Mouse (Mus musculus) olfactory bulb, adult 2 months (tissue): ENCODE results near the gene Pts. TPM values are rescaled to one million over a fixed set of nuclear protein-coding genes. Genes with fewer than 3 reads are reported as not detected.
A peak's percentile ranks its signal among the peaks of the same experiment; 100 is the strongest.

Experiments
- H3K27ac ChIP-seq: fragments of 200-500 bp; 2 replicates; pipeline ENCODE4 v1.5.1; 2012; ENCODE audit warnings: low read depth, low read length; ENCODE audit not compliant: insufficient read depth
- H3K4me1 ChIP-seq: fragments of 200-500 bp; 2 replicates; pipeline ENCODE4 v1.6.1; 2012; ENCODE audit warnings: low read length; ENCODE audit not compliant: control insufficient read depth, insufficient read depth
- H3K4me3 ChIP-seq: fragments of 200-500 bp; 2 replicates; pipeline ENCODE4 v1.5.1; 2012; ENCODE audit warnings: mild to moderate bottlenecking, low read depth, low read length, moderate library complexity; ENCODE audit not compliant: insufficient read depth
- CTCF ChIP-seq: fragments of 200-500 bp; IDR thresholded peaks from 2 replicates; pipeline ENCODE4 v1.5.1; 2012; ENCODE audit warnings: low read depth, mild to moderate bottlenecking, low read length, moderate library complexity; ENCODE audit not compliant: insufficient read depth
- POLR2A ChIP-seq: fragments of 200-500 bp; IDR thresholded peaks from 2 replicates; pipeline ENCODE4 v1.6.1; 2012; ENCODE audit warnings: mild to moderate bottlenecking, low read depth, low read length, moderate library complexity; ENCODE audit not compliant: insufficient read depth
- WGBS: fragments of 180-500 bp; shearing (Covaris S2); methylation state at CpG from one replicate; pipeline ENCODE4 v1.1.7; 2018; 5-methylcytosine and 5-hydroxymethylcytosine counted together
- polyA plus RNA-seq: library from polyadenylated mRNA; stranded (reverse); fragments of >200 nt; gene quantifications from 2 replicates; pipeline ENCODE4 v1.2.4, GENCODE M21; 2012; ENCODE audit warnings: low replicate concordance; ENCODE audit not compliant: missing spikeins, insufficient read depth, insufficient read length

Gene Pts
- polyA plus RNA-seq, 1 experiment, result not detected

DNA sequence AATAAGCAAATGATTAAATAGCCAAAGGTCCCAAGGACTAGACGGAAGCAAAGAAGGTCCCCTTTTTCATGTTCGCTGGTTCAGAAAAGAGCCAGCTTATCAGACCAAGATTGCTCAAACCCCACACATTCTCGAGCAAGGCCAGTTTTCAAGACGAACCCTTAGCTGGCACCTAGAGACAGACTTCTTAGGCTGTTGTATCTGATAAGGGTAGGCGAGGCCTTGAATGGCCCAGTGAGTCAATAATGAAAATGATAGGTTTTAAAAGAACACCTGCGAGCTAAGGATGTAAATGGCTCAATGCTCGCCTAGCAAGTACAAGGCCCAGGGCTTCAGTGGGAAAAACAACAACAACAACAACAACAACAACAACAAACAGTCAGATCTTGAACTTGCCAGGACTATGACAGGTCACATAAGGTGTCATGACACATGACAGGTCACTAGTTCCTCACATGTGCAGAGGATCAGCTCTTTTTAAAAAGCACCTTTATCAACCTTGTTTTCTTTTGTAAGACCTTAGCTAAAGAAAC lies 8.1 kb upstream of the Pts start:
- no peak overlapping the region for H3K27ac ChIP-seq
- H3K4me3 ChIP-seq, result no peak overlapping the region
- TF ChIP-seq CTCF, result no peak
- peaks cover 3% of the 10 kb centered on the region; the same call in 1 of the 2 replicates for H3K4me1 ChIP-seq
- WGBS, result 89% methylated on average over 7 of the region's 7 CpGs

DNA sequence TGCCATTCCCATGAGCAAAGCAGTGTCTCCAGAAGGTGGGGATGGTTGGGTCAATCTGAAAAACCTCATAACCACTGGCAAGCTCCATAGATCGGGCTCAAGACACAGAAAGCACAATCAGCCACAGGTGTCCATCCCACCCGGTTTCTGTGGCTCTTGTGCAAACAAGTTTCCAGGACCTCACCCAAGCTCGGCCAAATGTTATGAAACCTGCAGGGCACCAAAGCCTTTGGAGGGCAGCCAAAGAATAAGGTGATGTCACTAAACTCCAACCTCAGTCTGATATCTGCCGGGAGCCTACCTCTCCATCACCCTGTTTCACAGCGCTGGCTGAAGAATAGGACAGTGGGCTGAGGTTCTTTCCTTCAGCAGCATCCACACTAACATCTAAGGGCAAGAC lies 7.4 kb upstream of the Pts start:
- Histone ChIP-seq H3K4me1 (peaks cover 3% of the 10 kb centered on the region; the same call in 1 of the 2 replicates), H3K4me3 (no peak overlapping the region), H3K27ac (no peak overlapping the region)
- 86% methylated on average over 5 of the region's 5 CpGs for WGBS
- no peak for TF ChIP-seq CTCF
- TF ChIP-seq POLR2A, result no peak

DNA sequence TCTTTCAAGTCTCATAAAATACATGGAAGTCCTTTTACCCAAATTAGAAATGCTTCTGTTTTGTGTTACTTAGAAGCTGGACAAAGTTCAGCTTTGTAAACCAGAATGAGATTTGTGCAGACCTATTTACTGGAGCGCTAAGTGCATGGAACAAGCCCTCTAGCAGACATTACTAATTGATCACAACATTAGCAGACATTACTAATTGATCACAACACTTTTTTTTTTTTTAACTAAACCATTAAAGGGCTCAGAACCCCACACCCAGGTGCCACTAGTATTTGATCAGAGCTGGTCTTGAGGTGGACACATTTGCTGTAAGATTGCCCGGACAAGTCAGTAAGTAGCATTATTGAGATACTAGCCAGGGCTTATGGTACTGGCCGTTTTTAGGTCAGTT lies 5.3 kb upstream of the Pts start:
- Histone ChIP-seq H3K4me1 (peaks cover 3% of the 10 kb centered on the region; the same call in 1 of the 2 replicates), H3K4me3 (no peak overlapping the region), H3K27ac (no peak overlapping the region)
- WGBS, result 65% methylated on average over 3 of the region's 3 CpGs
- TF ChIP-seq CTCF, result no peak
- TF ChIP-seq POLR2A, result no peak

DNA sequence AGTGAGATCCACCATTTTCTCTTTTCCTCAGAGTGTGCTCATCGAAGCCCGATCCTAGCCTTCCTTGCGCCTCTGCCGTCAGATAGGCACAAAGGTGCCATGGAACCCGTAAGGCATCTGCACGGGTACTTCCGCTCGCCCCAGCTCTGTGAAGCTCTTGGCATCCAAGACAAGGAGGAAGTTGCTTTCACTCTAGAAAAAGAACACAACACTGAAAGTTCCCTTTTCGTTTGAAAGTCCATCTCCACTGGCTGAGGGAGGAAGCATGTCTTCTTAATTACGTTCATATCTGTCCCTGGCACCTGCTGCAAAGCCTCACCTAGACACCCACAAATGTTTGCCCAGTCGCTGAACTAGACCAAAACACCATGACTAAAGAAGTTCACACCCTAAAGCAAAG lies 4.8 kb upstream of the Pts start:
- Histone ChIP-seq H3K27ac (no peak overlapping the region), H3K4me1 (peaks cover 3% of the 10 kb centered on the region; the same call in 1 of the 2 replicates), H3K4me3 (no peak overlapping the region)
- 59% methylated on average over 11 of the region's 11 CpGs for WGBS
- TF ChIP-seq CTCF (no peak), POLR2A (no peak)

DNA sequence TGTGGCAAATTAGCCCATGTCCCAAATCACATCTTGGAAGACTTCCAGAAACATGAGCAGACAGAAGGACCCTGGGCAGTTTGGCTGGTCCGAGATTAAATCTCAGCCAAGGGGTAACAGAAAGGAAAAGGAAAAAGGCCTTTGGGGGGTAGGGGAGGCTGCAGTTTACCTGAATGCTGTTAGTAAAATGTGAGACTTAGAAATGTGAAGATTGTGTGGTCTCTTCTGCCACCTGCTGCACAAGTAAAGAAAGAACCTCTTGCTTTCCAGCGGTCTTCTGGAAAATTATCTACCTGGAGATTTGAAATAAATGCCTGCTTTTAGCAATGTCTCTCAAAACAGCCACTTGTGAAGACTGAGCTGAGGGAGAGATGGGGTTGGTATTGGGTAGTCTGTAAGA lies 2.4 kb upstream of the Pts start:
- H3K4me3 ChIP-seq, result no peak overlapping the region
- no peak for TF ChIP-seq POLR2A
- no peak for TF ChIP-seq CTCF
- no peak overlapping the region for H3K27ac ChIP-seq
- H3K4me1 ChIP-seq, result peaks cover 3% of the 10 kb centered on the region; the same call in 1 of the 2 replicates
- 13% methylated on average over 2 of the region's 2 CpGs for WGBS

DNA sequence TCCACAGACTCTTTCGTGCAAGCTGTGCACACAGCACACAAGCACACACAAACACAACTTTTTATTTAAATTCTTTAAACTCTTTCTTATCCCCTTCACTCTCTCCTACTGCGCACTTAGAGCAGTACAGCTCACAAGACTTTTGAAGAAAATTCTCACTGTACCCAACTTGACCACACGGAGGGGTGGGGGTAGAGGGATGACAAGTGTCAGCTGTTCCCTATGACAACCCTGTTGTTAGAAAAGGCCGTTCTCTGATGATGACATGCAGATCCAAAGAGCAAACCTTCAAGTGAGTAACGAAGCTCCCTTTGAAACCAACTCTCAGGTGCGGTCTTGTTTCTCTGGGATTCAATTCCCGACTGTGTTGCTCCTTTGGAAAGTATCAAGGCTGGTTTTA lies 664 bp downstream of the Pts start:
- WGBS, result 30% methylated on average over 7 of the region's 7 CpGs
- Histone ChIP-seq H3K4me3 (peak overlapping the region; percentile 67), H3K27ac (no peak overlapping the region; the same call in 1 of the 2 replicates), H3K4me1 (no peaks in the 10 kb centered on the region)
- TF ChIP-seq POLR2A (no peak), CTCF (no peak)

DNA sequence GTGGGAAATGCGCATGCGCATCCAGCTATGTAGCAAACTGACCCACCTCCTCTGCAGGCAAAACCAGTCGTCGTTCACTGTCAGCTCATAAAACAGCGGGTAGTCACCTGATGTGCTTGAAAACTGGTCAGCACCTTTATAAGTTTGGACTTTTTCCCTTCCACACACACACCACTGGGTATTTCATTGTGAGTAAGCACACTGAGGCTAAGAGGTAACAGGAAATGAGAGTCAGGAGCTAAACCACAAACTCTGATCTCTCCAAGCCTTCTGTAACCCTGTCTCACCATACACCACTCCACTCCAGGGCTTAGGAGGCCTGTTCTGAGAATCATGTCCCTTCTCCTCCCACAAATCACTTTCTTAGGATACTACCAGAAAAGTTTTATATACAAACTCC lies 2.9 kb downstream of the Pts start:
- TF ChIP-seq POLR2A (no peak), CTCF (no peak)
- H3K27ac ChIP-seq, result no peak overlapping the region
- H3K4me3 ChIP-seq, result no peak overlapping the region
- no peaks in the 10 kb centered on the region for H3K4me1 ChIP-seq
- WGBS, result 83% methylated on average over 5 of the region's 5 CpGs

DNA sequence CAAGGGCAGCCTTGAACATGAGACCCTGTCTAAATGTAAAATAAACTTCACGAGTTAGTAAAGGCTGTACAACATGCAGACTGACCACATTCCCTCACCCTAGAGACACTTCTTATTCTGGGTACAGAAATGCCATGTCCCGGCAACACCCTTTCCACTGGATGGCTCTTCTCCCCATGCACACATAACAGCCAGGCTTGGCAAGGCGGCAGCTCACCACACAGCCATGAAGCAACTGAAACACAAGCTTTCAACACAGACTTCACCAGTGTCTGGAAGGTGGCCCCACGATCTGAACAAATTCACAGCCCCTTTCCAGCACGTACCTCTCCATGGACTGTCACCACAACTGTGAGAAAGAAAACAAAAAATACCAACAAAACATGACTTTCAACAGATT lies 3.6 kb downstream of the Pts start:
- Histone ChIP-seq H3K27ac (no peak overlapping the region), H3K4me3 (no peak overlapping the region), H3K4me1 (no peaks in the 10 kb centered on the region)
- TF ChIP-seq POLR2A (no peak), CTCF (no peak)
- 90% methylated on average over 5 of the region's 5 CpGs for WGBS

DNA sequence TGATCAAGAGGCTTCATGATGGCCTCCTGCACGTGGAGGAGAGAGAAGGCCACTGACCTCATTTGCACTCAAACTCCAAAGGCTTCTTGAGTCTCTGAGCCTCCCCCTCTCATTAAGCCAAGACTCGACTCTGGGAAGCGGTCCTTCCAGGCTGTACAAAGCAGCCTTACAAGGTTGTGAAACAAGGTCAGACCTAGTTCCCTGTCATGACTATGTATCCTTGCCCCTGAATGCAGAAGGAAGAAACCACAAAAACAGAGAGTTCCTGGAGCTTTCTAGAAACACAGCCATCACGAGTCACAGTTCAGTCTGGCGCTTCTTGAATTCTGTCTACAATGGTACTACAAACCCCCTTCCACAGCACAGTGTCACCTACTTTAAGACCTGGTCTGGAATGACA lies 6.0 kb downstream of the Pts start:
- Histone ChIP-seq H3K4me3 (no peak overlapping the region), H3K27ac (no peak overlapping the region), H3K4me1 (no peaks in the 10 kb centered on the region)
- TF ChIP-seq POLR2A, result no peak
- no peak for TF ChIP-seq CTCF
- WGBS, result 57% methylated on average over 5 of the region's 5 CpGs

DNA sequence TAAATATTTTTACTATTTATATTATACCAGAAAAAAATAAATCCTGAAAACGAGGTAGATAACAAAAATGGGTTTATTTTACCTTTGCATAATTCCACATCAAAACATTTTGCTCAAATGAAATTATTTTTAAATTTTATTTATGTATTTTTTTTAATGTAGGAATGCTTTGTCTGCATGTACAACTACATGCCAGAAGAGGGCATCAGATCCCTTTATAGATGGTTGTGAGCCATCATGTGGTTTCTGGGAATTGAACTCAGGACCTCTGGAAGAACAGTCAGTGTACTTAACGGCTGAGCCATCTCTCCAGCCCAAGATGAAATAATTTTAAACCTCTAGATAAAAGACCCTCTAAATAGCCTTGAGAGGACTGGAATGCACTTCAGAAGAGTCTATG lies 7.0 kb downstream of the Pts start:
- Histone ChIP-seq H3K27ac (no peak overlapping the region), H3K4me1 (no peaks in the 10 kb centered on the region), H3K4me3 (no peak overlapping the region)
- TF ChIP-seq POLR2A (no peak), CTCF (no peak)
- 68% methylated on average over 2 of the region's 2 CpGs for WGBS
